Mouse (Mus musculus): ENCODE measurements around the gene Rlbp1. TPM values are rescaled to one million over a fixed set of nuclear protein-coding genes. Genes with fewer than 3 reads are reported as not detected.

The Rlbp1 gene
- polyA plus RNA-seq, 1 experiment = 0.04 TPM

GRCm38 (mm10) chr7:79395186-79395585, 8.3 kb upstream of the Rlbp1 start:
- H3K27me3 ChIP-seq (ENCODE audit: control insufficient read depth, insufficient read depth, insufficient read length) = no peaks in the 10 kb centered on the region
- H3K79me3 ChIP-seq (ENCODE audit: low read depth) = peaks cover 3% of the 10 kb centered on the region
- no peak for TF ChIP-seq CEBPB (IDR thresholded peaks at IDR 0.05; ENCODE audit: low read depth)
- TF ChIP-seq FOSL1 (IDR thresholded peaks at IDR 0.05; ENCODE audit: insufficient read depth, low read length, poor library complexity, severe bottlenecking) = no peak
- peaks cover 6% of the 10 kb centered on the region for H3K36me3 ChIP-seq (ENCODE audit: control insufficient read depth, insufficient read depth)
- H3K79me2 ChIP-seq (ENCODE audit: control insufficient read depth, insufficient read depth) = peaks cover 7% of the 10 kb centered on the region
- H3K4me3 ChIP-seq (ENCODE audit: insufficient read depth, poor library complexity, severe bottlenecking) = no peak overlapping the region
- H3ac ChIP-seq (ENCODE audit: control insufficient read depth, insufficient read length, low read depth) = no peak overlapping the region

GRCm38 (mm10) chr7:79394666-79395065, 7.8 kb upstream of the Rlbp1 start:
- H3K36me3 ChIP-seq (ENCODE audit: control insufficient read depth, insufficient read depth) = peaks cover 6% of the 10 kb centered on the region
- peaks cover 3% of the 10 kb centered on the region for H3K79me3 ChIP-seq (ENCODE audit: low read depth)
- no peak overlapping the region for H3ac ChIP-seq (ENCODE audit: control insufficient read depth, insufficient read length, low read depth)
- H3K4me3 ChIP-seq (ENCODE audit: insufficient read depth, poor library complexity, severe bottlenecking) = no peak overlapping the region
- no peaks in the 10 kb centered on the region for H3K27me3 ChIP-seq (ENCODE audit: control insufficient read depth, insufficient read depth, insufficient read length)
- peaks cover 7% of the 10 kb centered on the region for H3K79me2 ChIP-seq (ENCODE audit: control insufficient read depth, insufficient read depth)
- no peak for TF ChIP-seq MYOD1 (IDR thresholded peaks at IDR 0.05; ENCODE audit: control insufficient read depth, insufficient read length, low read depth)

GRCm38 (mm10) chr7:79393924-79394323, 7.1 kb upstream of the Rlbp1 start:
- Histone ChIP-seq H3K79me2 (ENCODE audit: control insufficient read depth, insufficient read depth) (peaks cover 7% of the 10 kb centered on the region), H3K27me3 (ENCODE audit: control insufficient read depth, insufficient read depth, insufficient read length) (no peaks in the 10 kb centered on the region), H3K36me3 (ENCODE audit: control insufficient read depth, insufficient read depth) (peaks cover 6% of the 10 kb centered on the region), H3K79me3 (ENCODE audit: low read depth) (peaks cover 3% of the 10 kb centered on the region), H3K4me3 (ENCODE audit: insufficient read depth, poor library complexity, severe bottlenecking) (no peak overlapping the region), H3ac (ENCODE audit: control insufficient read depth, insufficient read length, low read depth) (no peak overlapping the region)
- TF ChIP-seq MYOG (IDR thresholded peaks at IDR 0.05; ENCODE audit: control insufficient read depth, extremely low read depth, insufficient read length) (no peak), USF1 (IDR thresholded peaks at IDR 0.05; ENCODE audit: low read depth) (no peak), CTCF (IDR thresholded peaks at IDR 0.05; ENCODE audit: control insufficient read depth, insufficient read depth, insufficient read length) (no peak), MAX (IDR thresholded peaks at IDR 0.05) (no peak)

GRCm38 (mm10) chr7:79392860-79393513, 6.1 kb upstream of the Rlbp1 start:
- Histone ChIP-seq H3K36me3 (ENCODE audit: control insufficient read depth, insufficient read depth) (no peaks in the 10 kb centered on the region), H3ac (ENCODE audit: control insufficient read depth, insufficient read length, low read depth) (peak overlapping the region; percentile 22), H3K27me3 (ENCODE audit: control insufficient read depth, insufficient read depth, insufficient read length) (no peaks in the 10 kb centered on the region), H3K4me3 (ENCODE audit: insufficient read depth, poor library complexity, severe bottlenecking) (peak overlapping the region; percentile 52), H3K79me2 (ENCODE audit: control insufficient read depth, insufficient read depth) (peaks cover 7% of the 10 kb centered on the region), H3K79me3 (ENCODE audit: low read depth) (peaks cover 3% of the 10 kb centered on the region)
- TF ChIP-seq MAX (IDR thresholded peaks at IDR 0.05) (no peak), MYOG (IDR thresholded peaks at IDR 0.05; ENCODE audit: control insufficient read depth, extremely low read depth, insufficient read length) (no peak), USF1 (IDR thresholded peaks at IDR 0.05; ENCODE audit: low read depth) (no peak), CTCF (IDR thresholded peaks at IDR 0.05; ENCODE audit: control insufficient read depth, insufficient read depth, insufficient read length) (no peak), FOSL1 (IDR thresholded peaks at IDR 0.05; ENCODE audit: insufficient read depth, low read length, poor library complexity, severe bottlenecking) (no peak)

DNA sequence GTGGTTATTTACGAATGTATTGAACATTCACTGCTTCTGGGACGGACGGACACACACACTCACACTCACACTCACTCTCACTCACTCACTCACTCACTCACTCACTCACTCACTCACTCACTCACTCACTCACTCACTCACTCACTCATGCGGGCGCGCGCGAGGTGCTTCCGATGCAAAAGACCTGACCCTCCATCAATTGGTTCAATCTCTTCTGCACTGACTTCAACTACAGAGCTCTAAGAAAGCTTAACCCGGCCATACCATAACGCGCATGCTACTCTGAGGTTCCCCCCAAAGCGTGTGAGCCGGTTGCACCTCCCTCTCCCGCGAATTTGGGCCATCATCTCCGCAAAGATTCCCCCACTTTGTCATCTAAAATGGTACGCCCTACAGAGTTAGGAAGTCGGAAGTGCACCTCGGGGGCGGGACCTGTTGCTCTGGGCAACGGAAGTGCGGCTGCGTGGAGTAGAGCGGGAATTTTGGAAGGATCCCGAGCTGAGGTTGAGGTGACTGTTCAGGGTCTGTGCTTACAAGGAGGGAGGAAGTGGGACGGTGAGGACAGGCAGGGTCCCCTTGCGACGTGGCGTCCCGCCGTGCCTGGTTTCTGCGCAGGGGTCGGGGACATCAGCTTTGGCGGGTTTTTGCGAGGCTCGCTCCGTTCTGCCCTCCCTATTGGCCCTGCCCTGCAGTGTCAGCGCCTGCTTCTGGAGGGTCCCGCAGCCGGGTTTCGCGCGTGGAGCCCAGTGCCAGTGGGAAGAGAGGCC, 5.2 kb upstream of the Rlbp1 start, which contains the start of gene Fanci:
Gene Fanci (plus strand): TSS at position 47 of the 767 bp plus-strand sequence.
- H3K27me3 ChIP-seq (ENCODE audit: control insufficient read depth, insufficient read depth, insufficient read length) = no peaks in the 10 kb centered on the region
- H3K36me3 ChIP-seq (ENCODE audit: control insufficient read depth, insufficient read depth) = no peaks in the 10 kb centered on the region
- TF ChIP-seq MAX (IDR thresholded peaks at IDR 0.05) = peak; percentile 47
- no peak for TF ChIP-seq USF1 (IDR thresholded peaks at IDR 0.05; ENCODE audit: low read depth)
- no peak for TF ChIP-seq FOSL1 (IDR thresholded peaks at IDR 0.05; ENCODE audit: insufficient read depth, low read length, poor library complexity, severe bottlenecking)
- no peak for TF ChIP-seq CTCF (IDR thresholded peaks at IDR 0.05; ENCODE audit: control insufficient read depth, insufficient read depth, insufficient read length)
- no peak for TF ChIP-seq CEBPB (IDR thresholded peaks at IDR 0.05; ENCODE audit: low read depth)
- TF ChIP-seq MYOD1 (IDR thresholded peaks at IDR 0.05; ENCODE audit: control insufficient read depth, insufficient read length, low read depth) = no peak
- peaks cover 3% of the 10 kb centered on the region for H3K79me3 ChIP-seq (ENCODE audit: low read depth)
- peak within 1 kb of the TSS; percentile 81 for H3ac ChIP-seq (ENCODE audit: control insufficient read depth, insufficient read length, low read depth)
- H3K79me2 ChIP-seq (ENCODE audit: control insufficient read depth, insufficient read depth) = peaks cover 7% of the 10 kb centered on the region
- H3K4me3 ChIP-seq (ENCODE audit: insufficient read depth, poor library complexity, severe bottlenecking) = peak within 1 kb of the TSS; percentile 52

GRCm38 (mm10) chr7:79391471-79391870, 4.6 kb upstream of the Rlbp1 start:
- TF ChIP-seq CEBPB (IDR thresholded peaks at IDR 0.05; ENCODE audit: low read depth) = no peak
- no peak for TF ChIP-seq MAX (IDR thresholded peaks at IDR 0.05)
- no peak for TF ChIP-seq MYOD1 (IDR thresholded peaks at IDR 0.05; ENCODE audit: control insufficient read depth, insufficient read length, low read depth)
- TF ChIP-seq CTCF (IDR thresholded peaks at IDR 0.05; ENCODE audit: control insufficient read depth, insufficient read depth, insufficient read length) = no peak
- no peak for TF ChIP-seq USF1 (IDR thresholded peaks at IDR 0.05; ENCODE audit: low read depth)
- no peak for TF ChIP-seq FOSL1 (IDR thresholded peaks at IDR 0.05; ENCODE audit: insufficient read depth, low read length, poor library complexity, severe bottlenecking)
- TF ChIP-seq MYOG (IDR thresholded peaks at IDR 0.05; ENCODE audit: control insufficient read depth, extremely low read depth, insufficient read length) = no peak
- H3K27me3 ChIP-seq (ENCODE audit: control insufficient read depth, insufficient read depth, insufficient read length) = peaks cover 5% of the 10 kb centered on the region
- H3K79me2 ChIP-seq (ENCODE audit: control insufficient read depth, insufficient read depth) = peaks cover 7% of the 10 kb centered on the region
- peak overlapping the region; percentile 34 for H3ac ChIP-seq (ENCODE audit: control insufficient read depth, insufficient read length, low read depth)
- H3K79me3 ChIP-seq (ENCODE audit: low read depth) = peaks cover 3% of the 10 kb centered on the region
- peak overlapping the region; percentile 52 for H3K4me3 ChIP-seq (ENCODE audit: insufficient read depth, poor library complexity, severe bottlenecking)
- no peaks in the 10 kb centered on the region for H3K36me3 ChIP-seq (ENCODE audit: control insufficient read depth, insufficient read depth)
